Mouse (Mus musculus) forebrain, embryonic 14.5 days (tissue): Measurements from ENCODE around the gene Gm20695. TPM values are rescaled to one million over a fixed set of nuclear protein-coding genes. Genes with fewer than 3 reads are reported as not detected.
A peak's percentile ranks its signal among the peaks of the same experiment; 100 is the strongest.

ENCODE experiments used
- ATAC-seq: fragments of 200-750 bp; cut with Nextera tagmentation; 2 replicates; pipeline ENCODE4 v1.8.0; 2017; ENCODE audit warnings: mild to moderate bottlenecking, moderate library complexity
- DNase-seq: peaks from one replicate; pipeline ENCODE4 v3.0.0-alpha.2; 2015; ENCODE audit warnings: low spot score
- H3K27ac ChIP-seq: fragments of 300-500 bp; sonication (generic); 2 replicates; pipeline ENCODE4 v1.5.1; 2014; ENCODE audit warnings: low read depth, mild to moderate bottlenecking, control low read depth, low read length, moderate library complexity
- H3K27me3 ChIP-seq: fragments of 300-500 bp; sonication (generic); replicated peaks from 2 replicates; pipeline ENCODE4 v1.6.1; 2014; ENCODE audit warnings: low read length, control low read depth, mixed read lengths; ENCODE audit not compliant: control insufficient read depth, insufficient read depth
- H3K36me3 ChIP-seq: fragments of 300-500 bp; sonication (generic); 2 replicates; pipeline ENCODE4 v1.6.1; 2014; ENCODE audit warnings: low read length, control low read depth; ENCODE audit not compliant: control insufficient read depth, insufficient read depth
- H3K4me1 ChIP-seq: fragments of 300-500 bp; sonication (generic); 2 replicates; pipeline ENCODE4 v1.6.1; 2014; ENCODE audit warnings: antibody characterized with exemption, low read length, control low read depth; ENCODE audit not compliant: control insufficient read depth, insufficient read depth
- H3K4me2 ChIP-seq: fragments of 300-500 bp; sonication (generic); 2 replicates; pipeline ENCODE4 v1.6.1; 2014; ENCODE audit warnings: mild to moderate bottlenecking, control low read depth, low read length
- H3K4me3 ChIP-seq: fragments of 300-500 bp; sonication (generic); 2 replicates; pipeline ENCODE4 v1.5.1; 2014; ENCODE audit warnings: low read depth, low read length, control low read depth
- H3K9ac ChIP-seq: fragments of 300-500 bp; sonication (generic); 2 replicates; pipeline ENCODE4 v1.6.1; 2014; ENCODE audit warnings: mild to moderate bottlenecking, low read length, control low read depth, moderate library complexity
- H3K9me3 ChIP-seq: fragments of 300-500 bp; sonication (generic); replicated peaks from 2 replicates; pipeline ENCODE4 v1.6.1; 2016; ENCODE audit warnings: low read length, control low read depth, mixed read lengths; ENCODE audit not compliant: control insufficient read depth
- WGBS: fragments of 180-500 bp; shearing (Covaris S2); extraction: QIAGEN DNeasy Blood & Tissue Kit; methylation state at CpG from one replicate; pipeline ENCODE4 v1.1.7; 2014; 5-methylcytosine and 5-hydroxymethylcytosine counted together
- polyA plus RNA-seq: library from polyadenylated mRNA; unstranded; fragments of >200 nt; fragmentation: Nextera tagmentation; extraction: Ambion mirVana; gene quantifications from 2 replicates; pipeline ENCODE4 v1.2.1, GENCODE M21; 2014

Gene Gm20695
- polyA plus RNA-seq, 1 experiment from 2014 or later, result 4.1 TPM

DNA sequence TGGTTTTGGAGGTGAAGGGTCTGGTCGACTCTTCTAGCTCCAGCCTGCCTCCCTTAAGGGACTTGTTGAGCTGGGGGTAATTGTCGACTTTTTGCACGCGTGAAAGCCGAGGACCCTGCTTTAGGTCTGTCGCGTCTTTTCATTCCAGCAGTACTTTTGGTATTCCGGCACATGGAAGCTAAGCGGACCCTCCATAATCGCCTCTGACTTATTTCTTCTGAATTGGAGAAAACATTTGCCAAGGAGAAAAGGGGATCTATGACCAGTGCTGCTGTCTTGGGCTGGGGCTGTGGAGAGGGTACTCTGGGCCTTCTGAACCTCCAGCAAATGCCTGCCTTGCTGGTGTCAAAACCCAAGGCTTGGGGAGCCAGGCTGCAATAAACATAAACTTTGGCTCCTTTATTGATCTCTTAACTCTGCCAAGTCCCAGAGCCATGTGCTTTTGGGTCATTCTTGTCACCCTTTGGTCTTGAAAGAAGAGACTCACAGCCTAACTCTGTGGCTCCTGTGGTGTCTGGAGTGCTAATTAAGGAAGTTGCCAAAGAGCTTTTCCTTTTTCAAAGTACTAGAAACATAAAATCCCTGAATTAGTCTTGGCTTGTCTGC, 720 bp downstream of the Gm20695 start:
- Histone ChIP-seq H3K4me3 (peak overlapping the region; percentile 91), H3K9ac (peak overlapping the region; percentile 90), H3K27me3 (no peaks in the 10 kb centered on the region), H3K4me2 (peak overlapping the region; percentile 76), H3K36me3 (0 out of 2 replicates have a peak, but pooled peaks cover 9% of the 10 kb centered on the region), H3K4me1 (peaks cover 12% of the 10 kb centered on the region), H3K27ac (peak overlapping the region; percentile 94; the same call in 1 of the 2 replicates), H3K9me3 (no peaks in the 10 kb centered on the region)
- DNase-seq (peak; percentile 6), ATAC-seq (no peak)
- WGBS, result 3% methylated on average over 10 of the region's 10 CpGs

- no peak overlapping the region for H3K4me2 ChIP-seq
- DNase-seq, result no peak
- WGBS, result 94% methylated on average over 14 of the region's 14 CpGs
- no peak overlapping the region for H3K4me3 ChIP-seq
- no peaks in the 10 kb centered on the region for H3K27me3 ChIP-seq
- H3K9ac ChIP-seq, result no peak overlapping the region
- no peak overlapping the region for H3K27ac ChIP-seq
- H3K9me3 ChIP-seq, result no peaks in the 10 kb centered on the region
- H3K36me3 ChIP-seq, result peaks cover 14% of the 10 kb centered on the region
- no peaks in the 10 kb centered on the region for H3K4me1 ChIP-seq
- no peak for ATAC-seq
Measured at GRCm38 (mm10) chr16:3891621-3892295, 7.3 kb downstream of the Gm20695 start.

DNA sequence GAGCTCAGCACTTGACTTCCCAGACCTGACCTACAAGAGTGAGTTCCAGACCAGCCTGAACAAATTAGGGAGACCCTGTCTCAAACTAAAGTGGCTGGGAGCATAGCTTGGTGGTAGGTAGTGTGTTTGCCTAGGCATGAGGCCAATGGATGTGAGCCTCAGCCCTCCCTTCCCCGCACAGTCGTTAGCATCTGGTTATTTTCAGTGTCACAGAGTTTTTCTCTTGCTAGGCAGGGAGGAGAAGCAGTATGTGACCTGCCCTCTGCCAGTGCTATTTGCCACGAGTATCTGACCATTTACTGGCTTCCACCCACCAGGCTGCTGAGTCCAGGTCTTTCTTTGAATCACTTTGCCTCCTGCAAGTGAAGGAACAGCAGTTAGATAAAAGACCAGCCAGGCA, 9.3 kb downstream of the Gm20695 start:
- Histone ChIP-seq H3K27me3 (no peaks in the 10 kb centered on the region), H3K9me3 (no peaks in the 10 kb centered on the region), H3K27ac (no peak overlapping the region), H3K36me3 (peaks cover 31% of the 10 kb centered on the region), H3K4me3 (no peak overlapping the region), H3K9ac (no peak overlapping the region), H3K4me2 (no peak overlapping the region), H3K4me1 (no peaks in the 10 kb centered on the region)
- 80% methylated on average over 3 of the region's 3 CpGs for WGBS
- DNase-seq, result no peak
- no peak for ATAC-seq

DNA sequence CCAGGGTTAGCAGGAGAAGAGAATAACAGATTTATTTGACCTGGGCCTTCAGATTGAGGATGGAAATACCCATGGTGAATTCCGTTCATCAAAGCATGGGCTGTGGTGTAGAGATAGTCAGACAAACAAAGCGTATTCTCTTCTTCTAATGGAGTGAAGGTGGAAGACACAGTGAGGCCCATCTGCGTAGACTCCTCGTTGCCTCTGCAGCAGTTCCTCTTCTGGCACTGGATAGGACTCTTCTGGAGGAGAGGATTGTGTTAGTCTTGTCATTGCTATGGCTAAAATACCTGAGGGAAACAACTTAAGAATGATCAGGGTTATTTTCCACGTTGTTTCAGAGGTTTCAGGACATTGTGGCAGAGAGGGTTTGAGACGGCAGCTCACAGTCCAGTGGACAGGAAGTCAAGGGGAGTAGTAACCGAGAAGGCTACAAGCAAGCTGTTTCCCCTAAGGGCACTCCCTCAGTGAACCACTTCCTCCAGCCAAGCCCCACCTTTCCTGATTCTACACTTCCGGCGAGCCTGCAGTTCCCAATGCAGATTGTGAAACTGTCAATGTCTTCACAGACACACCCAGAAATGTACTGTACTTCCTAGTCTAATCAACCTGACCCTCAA, 10.8 kb downstream of the Gm20695 start:
- H3K9ac ChIP-seq, result no peak overlapping the region
- H3K27me3 ChIP-seq, result no peaks in the 10 kb centered on the region
- H3K4me1 ChIP-seq, result no peaks in the 10 kb centered on the region
- DNase-seq, result no peak
- H3K27ac ChIP-seq, result no peak overlapping the region
- peaks cover 45% of the 10 kb centered on the region for H3K36me3 ChIP-seq
- no peak for ATAC-seq
- WGBS, result 84% methylated on average over 9 of the region's 9 CpGs
- no peak overlapping the region for H3K4me2 ChIP-seq
- no peak overlapping the region for H3K4me3 ChIP-seq
- no peaks in the 10 kb centered on the region for H3K9me3 ChIP-seq

DNA sequence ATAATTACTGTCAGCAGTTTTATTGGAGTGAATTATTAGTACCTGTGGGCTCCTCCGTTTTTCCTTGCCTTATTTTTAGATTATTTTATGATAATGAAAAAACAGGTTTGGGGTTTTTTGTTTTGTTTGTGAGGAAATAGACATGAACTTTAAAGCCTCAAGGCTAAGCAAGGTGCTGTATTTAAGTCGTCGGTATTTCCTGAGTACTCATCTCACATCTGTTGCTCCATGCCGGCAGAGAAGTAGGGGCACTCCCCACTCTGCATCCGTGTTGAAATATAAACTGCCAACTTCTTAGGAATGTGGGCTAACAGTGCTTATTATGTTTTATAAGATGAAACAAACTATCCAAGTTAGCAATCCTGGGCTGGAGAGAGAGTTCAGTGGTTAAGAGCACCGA, 11.6 kb downstream of the Gm20695 start:
- Histone ChIP-seq H3K27me3 (no peaks in the 10 kb centered on the region), H3K9ac (no peak overlapping the region), H3K4me2 (no peak overlapping the region), H3K4me3 (no peak overlapping the region), H3K9me3 (no peaks in the 10 kb centered on the region), H3K36me3 (peaks cover 53% of the 10 kb centered on the region), H3K27ac (no peak overlapping the region), H3K4me1 (no peaks in the 10 kb centered on the region)
- DNase-seq (no peak), ATAC-seq (no peak)
- 91% methylated on average over 6 of the region's 6 CpGs for WGBS

DNA sequence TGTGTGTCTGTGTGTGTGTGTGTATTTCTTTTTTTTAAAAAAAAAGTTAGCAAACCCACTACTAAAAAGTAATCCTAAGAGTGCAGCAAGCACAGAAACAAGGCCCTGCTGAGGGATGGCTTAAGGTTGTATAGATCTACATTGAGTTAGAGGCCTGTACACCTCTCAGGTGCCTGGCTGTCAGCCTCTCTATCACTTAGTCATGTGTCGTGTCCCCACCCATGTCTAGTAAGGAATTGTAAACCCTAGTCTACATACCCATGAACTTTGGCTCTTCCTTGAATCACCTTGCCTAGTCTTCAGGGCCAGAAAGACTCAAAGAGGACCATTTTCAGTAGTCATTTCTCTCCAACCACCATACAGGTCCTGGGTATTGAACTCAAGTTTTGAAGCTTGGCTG, 12.1 kb downstream of the Gm20695 start:
- peaks cover 58% of the 10 kb centered on the region for H3K36me3 ChIP-seq
- H3K27me3 ChIP-seq, result no peaks in the 10 kb centered on the region
- DNase-seq (no peak), ATAC-seq (no peak)
- H3K27ac ChIP-seq, result no peak overlapping the region
- H3K4me1 ChIP-seq, result no peaks in the 10 kb centered on the region
- no peak overlapping the region for H3K4me3 ChIP-seq
- WGBS, result 84% methylated on average over 1 of the region's 1 CpGs
- no peaks in the 10 kb centered on the region for H3K9me3 ChIP-seq
- H3K9ac ChIP-seq, result no peak overlapping the region
- no peak overlapping the region for H3K4me2 ChIP-seq

GRCm38 (mm10) chr16:3907471-3907870, 23.0 kb downstream of the Gm20695 start:
- Histone ChIP-seq H3K4me3 (no peak overlapping the region), H3K9me3 (no peaks in the 10 kb centered on the region), H3K9ac (no peak overlapping the region), H3K4me2 (no peak overlapping the region), H3K27ac (no peak overlapping the region), H3K4me1 (0 out of 2 replicates have a peak, but pooled peaks cover 6% of the 10 kb centered on the region), H3K36me3 (peaks cover 41% of the 10 kb centered on the region), H3K27me3 (no peaks in the 10 kb centered on the region)
- no peak for DNase-seq
- ATAC-seq, result no peak
- 83% methylated on average over 2 of the region's 2 CpGs for WGBS

DNA sequence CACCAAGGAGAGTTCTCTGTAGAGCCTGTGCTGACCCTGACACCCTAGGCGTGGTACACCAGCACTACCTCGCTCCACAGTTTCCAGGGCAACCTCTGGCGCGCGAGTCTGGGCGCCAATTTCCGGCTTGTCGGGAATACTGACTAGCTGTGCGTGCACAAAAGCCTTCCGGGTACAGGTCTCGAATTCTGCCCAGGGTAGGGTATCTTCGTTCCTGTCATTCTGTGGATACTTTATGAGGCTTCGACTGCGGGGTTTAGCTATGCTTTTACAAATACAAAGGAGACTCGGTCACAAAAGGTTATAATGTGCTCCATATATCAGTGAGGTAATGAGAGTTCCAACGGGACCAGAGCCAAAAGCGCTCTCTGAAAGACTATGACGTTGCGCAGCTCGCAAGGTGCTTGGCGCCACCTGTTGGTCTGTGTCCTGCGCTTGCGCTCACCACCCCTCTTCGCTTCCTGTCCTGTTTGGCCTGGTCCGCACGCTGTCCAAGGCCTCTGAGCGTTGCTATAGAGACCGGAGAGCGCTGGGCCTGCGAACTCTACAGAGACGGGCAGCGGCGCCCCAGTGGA, 24.2 kb downstream of the Gm20695 start, which contains the start of the genes 1700037C18Rik and Cluap1:
1700037C18Rik (minus strand) TSS at position 153 of the 575 bp plus-strand sequence.
Cluap1 (plus strand) TSS at position 265 of the 575 bp plus-strand sequence.
- DNase-seq, result peak; percentile 96
- Histone ChIP-seq H3K27ac (peak within 1 kb of the TSS; percentile 68), H3K4me1 (0 out of 2 replicates have a peak, but pooled peaks cover 6% of the 10 kb centered on the region), H3K36me3 (peaks cover 41% of the 10 kb centered on the region), H3K9ac (peak within 1 kb of the TSS; percentile 74), H3K4me3 (peak within 1 kb of the TSS; percentile 62), H3K27me3 (no peaks in the 10 kb centered on the region), H3K4me2 (peak within 1 kb of the TSS; percentile 90), H3K9me3 (no peaks in the 10 kb centered on the region)
- under 1% methylated on average over 33 of the region's 33 CpGs for WGBS
- peak; percentile 97 for ATAC-seq
